In genomic region chr12:39729255-39729654, GRCm38 (mm10) we compare ENCODE assay signal across 22 mouse cellular contexts.
DNase-seq lines count a peak whose midpoint lies in the region; ATAC-seq and TF ChIP-seq lines count a peak whose summit lies in the region.
"Had no signal": no experiment of that assay in that cellular context is flagged by ENCODE, and none has a peak within 500 bp of the region (broad histone marks: within the 10 kb centered on the region; RNA-seq: fewer than 3 reads in every experiment).

No protein-coding gene starts in this region.

- peak; percentile 76 for DNase-seq in Muller cell, postnatal 12 days (ENCODE audit: inconsistent ontology term)
- DNase-seq in brain, adult 2 months (ENCODE audit: low read depth, low spot score) = peak; percentile 27
- DNase-seq in brain, embryonic 14.5 days (ENCODE audit: low read depth) = peak; percentile 55
- no peak for DNase-seq in adrenal gland, postnatal 10 days
- DNase-seq in thymus, postnatal 25 days = no peak
- DNase-seq: adrenal gland, adult 2 months; adrenal gland, adult 8-10 months; adrenal gland, postnatal 14 days; adrenal gland, postnatal 25 days; adrenal gland, postnatal 36 days; B cell, adult 2 months; cerebellum, adult 11 months; cerebellum, adult 11-12 months; cerebellum, adult 18-20 months; cerebellum, adult 2 months; cerebellum, adult 8-10 months; cerebellum, adult 9-10 months; cerebellum, adult 9-11 months had no signal

- TF ChIP-seq POLR2A in brain, embryonic 14.5 days (IDR thresholded peaks at IDR 0.05; ENCODE audit: borderline replicate concordance, extremely low read depth, insufficient read depth, insufficient read length, poor library complexity, severe bottlenecking) = no peak

- TF ChIP-seq CTCF in brain, embryonic 14.5 days (IDR thresholded peaks at IDR 0.05; ENCODE audit: borderline replicate concordance, extremely low read depth, insufficient read depth, insufficient read length) = no peak

- no peak for ATAC-seq in monocyte, adult 5-6 weeks (replicated peaks; ENCODE audit: insufficient number of reproducible peaks, low FRiP score, low TSS enrichment, poor library complexity, severe bottlenecking)
- ATAC-seq: activated CD4-positive, CD25-positive, alpha-beta regulatory T cell, adult 4 months; CD4-positive, CD25-positive, alpha-beta regulatory T cell, adult 4 months; Patski had no signal

Comparison
In these comparisons a context has a peak if more than half of its experiments do, and no peak if none do; other contexts are left out.
1. DNase-seq: peak in Muller cell, postnatal 12 days (single experiment), brain, adult 2 months (single experiment) and brain, embryonic 14.5 days (single experiment); none in adrenal gland, postnatal 10 days (single experiment) and thymus, postnatal 25 days (single experiment).